Mouse (Mus musculus): Measurements from ENCODE around the gene Lair1. TPM values are rescaled to one million over a fixed set of nuclear protein-coding genes. Genes with fewer than 3 reads are reported as not detected.

The Lair1 gene
- polyA plus RNA-seq, 1 experiment = not detected

DNA sequence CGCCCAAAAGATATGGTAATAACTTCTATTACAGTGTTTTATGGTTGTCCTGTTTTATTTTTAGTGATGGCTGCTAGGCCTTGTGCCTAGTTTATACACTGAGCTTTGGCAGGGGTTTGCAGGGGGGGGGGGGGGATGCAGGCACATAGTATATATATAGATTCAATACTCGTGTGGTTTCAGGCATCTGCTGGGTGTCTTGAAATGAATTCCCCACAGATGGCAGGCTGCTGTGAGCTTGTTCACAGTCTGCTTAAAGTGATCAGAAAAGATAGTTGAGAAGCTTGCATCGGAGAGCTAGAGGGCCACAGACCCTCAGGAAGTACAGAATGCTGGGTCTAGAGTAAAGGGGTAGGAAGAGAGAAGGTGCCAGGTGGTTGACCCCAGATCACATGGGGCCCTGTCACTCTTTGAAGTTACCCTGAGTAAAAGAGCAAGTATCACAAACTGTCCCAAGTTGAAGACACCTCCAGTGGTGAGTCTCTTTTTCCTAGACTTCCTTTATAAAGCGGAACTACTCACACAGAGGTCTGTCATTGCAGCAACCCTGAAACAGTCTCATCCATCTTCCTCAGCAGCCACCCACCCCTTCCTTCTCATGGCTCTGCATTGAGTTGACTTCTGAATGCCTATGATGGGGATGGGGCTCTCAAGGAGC lies 24.4 kb upstream of the Lair1 start:
- Histone ChIP-seq H3K27ac (ENCODE audit: insufficient read depth, low read depth, low read length) (peak overlapping the region; percentile 94), H3K4me3 (ENCODE audit: insufficient read depth, low read depth, low read length) (no peak overlapping the region), H3K4me1 (ENCODE audit: control insufficient read depth, insufficient read depth, low read length) (peaks cover 7% of the 10 kb centered on the region; the same call in 1 of the 2 replicates)
- WGBS = 53% methylated on average over 4 of the region's 4 CpGs
- TF ChIP-seq POLR2A (IDR thresholded peaks at IDR 0.05; ENCODE audit: insufficient read depth, low read depth, low read length) (no peak), CTCF (IDR thresholded peaks at IDR 0.05; ENCODE audit: insufficient read depth, low read depth, low read length) (no peak)

GRCm38 (mm10) chr7:4085562-4085961 lies 22.6 kb upstream of the Lair1 start:
- Histone ChIP-seq H3K4me1 (ENCODE audit: control insufficient read depth, insufficient read depth, low read length) (peaks cover 3% of the 10 kb centered on the region; the same call in 1 of the 2 replicates), H3K4me3 (ENCODE audit: insufficient read depth, low read depth, low read length) (no peak overlapping the region), H3K27ac (ENCODE audit: insufficient read depth, low read depth, low read length) (no peak overlapping the region)
- no peak for TF ChIP-seq POLR2A (IDR thresholded peaks at IDR 0.05; ENCODE audit: insufficient read depth, low read depth, low read length)

DNA sequence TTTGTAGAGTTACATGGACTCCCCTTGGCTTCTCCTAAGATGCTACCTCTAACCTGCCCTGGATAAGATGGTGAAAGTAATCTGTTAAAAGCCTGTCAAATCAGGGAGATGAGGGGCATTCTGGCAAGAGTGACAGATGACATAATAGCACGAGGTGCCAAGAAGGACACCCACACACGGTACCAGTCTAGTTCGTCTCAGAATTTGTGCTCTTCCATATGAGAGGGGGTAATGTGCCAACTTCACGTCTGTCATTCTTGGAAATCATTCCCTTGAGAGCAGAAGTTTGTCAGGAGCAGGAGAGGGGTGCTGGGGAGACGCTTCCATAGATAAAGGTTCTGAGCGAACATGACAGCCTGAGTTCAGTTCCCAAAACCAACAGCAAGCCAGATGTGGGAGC lies 21.2 kb upstream of the Lair1 start:
- Histone ChIP-seq H3K4me3 (ENCODE audit: insufficient read depth, low read depth, low read length) (no peak overlapping the region), H3K4me1 (ENCODE audit: control insufficient read depth, insufficient read depth, low read length) (no peaks in the 10 kb centered on the region; the same call in 1 of the 2 replicates), H3K27ac (ENCODE audit: insufficient read depth, low read depth, low read length) (no peak overlapping the region)
- WGBS = 79% methylated on average over 6 of the region's 6 CpGs
- TF ChIP-seq POLR2A (IDR thresholded peaks at IDR 0.05; ENCODE audit: insufficient read depth, low read depth, low read length) (no peak), CTCF (IDR thresholded peaks at IDR 0.05; ENCODE audit: insufficient read depth, low read depth, low read length) (no peak)

DNA sequence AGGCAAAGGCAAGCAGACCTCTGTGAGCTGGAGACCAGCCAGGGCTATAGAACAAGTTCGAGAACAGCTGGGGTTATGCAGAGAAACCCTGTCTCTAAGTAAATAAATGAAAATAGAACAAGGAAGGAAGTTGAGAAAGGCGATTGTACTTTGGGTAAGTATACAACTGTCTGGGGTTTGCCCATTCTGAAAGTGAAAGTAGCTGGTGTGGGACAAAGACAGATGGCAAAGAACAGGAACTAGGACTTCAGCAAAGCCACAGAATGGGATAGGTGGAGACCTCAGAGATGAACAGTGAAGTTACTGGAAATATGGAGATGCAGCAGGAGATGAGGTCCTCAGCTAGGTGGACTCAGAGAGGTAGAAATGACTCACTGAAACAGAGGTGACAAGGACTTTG lies 19.8 kb upstream of the Lair1 start:
- Histone ChIP-seq H3K4me3 (ENCODE audit: insufficient read depth, low read depth, low read length) (no peak overlapping the region), H3K4me1 (ENCODE audit: control insufficient read depth, insufficient read depth, low read length) (no peaks in the 10 kb centered on the region; the same call in 1 of the 2 replicates), H3K27ac (ENCODE audit: insufficient read depth, low read depth, low read length) (no peak overlapping the region)
- 42% methylated on average over 2 of the region's 2 CpGs for WGBS
- no peak for TF ChIP-seq CTCF (IDR thresholded peaks at IDR 0.05; ENCODE audit: insufficient read depth, low read depth, low read length)
- no peak for TF ChIP-seq POLR2A (IDR thresholded peaks at IDR 0.05; ENCODE audit: insufficient read depth, low read depth, low read length)

GRCm38 (mm10) chr7:4081706-4082105 lies 18.7 kb upstream of the Lair1 start:
- no peak for TF ChIP-seq CTCF (IDR thresholded peaks at IDR 0.05; ENCODE audit: insufficient read depth, low read depth, low read length)
- TF ChIP-seq POLR2A (IDR thresholded peaks at IDR 0.05; ENCODE audit: insufficient read depth, low read depth, low read length) = no peak
- no peak overlapping the region for H3K4me3 ChIP-seq (ENCODE audit: insufficient read depth, low read depth, low read length)
- H3K27ac ChIP-seq (ENCODE audit: insufficient read depth, low read depth, low read length) = no peak overlapping the region
- H3K4me1 ChIP-seq (ENCODE audit: control insufficient read depth, insufficient read depth, low read length) = no peaks in the 10 kb centered on the region

DNA sequence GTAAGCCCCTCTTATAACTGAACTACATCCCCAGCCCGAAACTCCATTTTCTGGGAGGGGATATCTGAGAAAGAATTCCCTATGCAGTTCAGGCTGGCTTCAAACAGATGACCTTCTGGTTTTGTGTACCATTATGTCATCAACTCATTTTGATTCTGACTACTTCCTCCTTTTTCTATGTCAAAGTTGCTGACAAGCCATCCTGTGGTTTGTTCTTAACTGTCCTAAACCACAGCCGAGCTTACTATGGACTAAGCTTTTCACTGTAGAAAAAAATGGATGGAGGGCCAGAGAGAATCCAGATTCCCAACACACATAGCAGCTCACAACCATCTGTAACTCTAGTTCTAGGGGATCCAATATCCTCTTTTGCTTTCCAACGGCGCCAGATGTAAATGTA lies 17.5 kb upstream of the Lair1 start:
- TF ChIP-seq POLR2A (IDR thresholded peaks at IDR 0.05; ENCODE audit: insufficient read depth, low read depth, low read length) = no peak
- TF ChIP-seq CTCF (IDR thresholded peaks at IDR 0.05; ENCODE audit: insufficient read depth, low read depth, low read length) = no peak
- H3K4me3 ChIP-seq (ENCODE audit: insufficient read depth, low read depth, low read length) = no peak overlapping the region
- H3K4me1 ChIP-seq (ENCODE audit: control insufficient read depth, insufficient read depth, low read length) = no peaks in the 10 kb centered on the region
- WGBS = 91% methylated on average over 4 of the region's 4 CpGs
- H3K27ac ChIP-seq (ENCODE audit: insufficient read depth, low read depth, low read length) = no peak overlapping the region

DNA sequence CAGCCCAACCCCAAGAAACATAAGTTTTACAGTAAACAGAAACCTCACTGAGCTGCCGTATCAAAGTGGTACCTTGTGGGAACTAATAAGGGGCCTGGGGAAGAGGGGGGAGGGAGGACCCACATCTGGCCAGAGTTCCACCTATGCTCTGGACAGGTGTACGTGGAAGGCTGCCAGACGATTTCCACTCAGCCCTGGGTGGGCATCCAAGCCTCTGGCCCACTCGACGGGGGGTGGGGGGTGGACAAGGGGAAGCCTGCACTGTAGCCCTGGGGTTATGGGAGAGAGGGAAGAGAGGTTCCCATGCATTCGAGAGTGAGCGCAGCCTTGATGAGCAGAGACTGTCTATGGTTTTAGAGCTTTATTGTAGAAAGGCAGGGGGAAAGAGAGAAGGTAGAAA lies 16.5 kb upstream of the Lair1 start:
- TF ChIP-seq POLR2A (IDR thresholded peaks at IDR 0.05; ENCODE audit: insufficient read depth, low read depth, low read length) = no peak
- TF ChIP-seq CTCF (IDR thresholded peaks at IDR 0.05; ENCODE audit: insufficient read depth, low read depth, low read length) = no peak
- 91% methylated on average over 7 of the region's 7 CpGs for WGBS
- Histone ChIP-seq H3K27ac (ENCODE audit: insufficient read depth, low read depth, low read length) (no peak overlapping the region), H3K4me3 (ENCODE audit: insufficient read depth, low read depth, low read length) (no peak overlapping the region), H3K4me1 (ENCODE audit: control insufficient read depth, insufficient read depth, low read length) (no peaks in the 10 kb centered on the region)

DNA sequence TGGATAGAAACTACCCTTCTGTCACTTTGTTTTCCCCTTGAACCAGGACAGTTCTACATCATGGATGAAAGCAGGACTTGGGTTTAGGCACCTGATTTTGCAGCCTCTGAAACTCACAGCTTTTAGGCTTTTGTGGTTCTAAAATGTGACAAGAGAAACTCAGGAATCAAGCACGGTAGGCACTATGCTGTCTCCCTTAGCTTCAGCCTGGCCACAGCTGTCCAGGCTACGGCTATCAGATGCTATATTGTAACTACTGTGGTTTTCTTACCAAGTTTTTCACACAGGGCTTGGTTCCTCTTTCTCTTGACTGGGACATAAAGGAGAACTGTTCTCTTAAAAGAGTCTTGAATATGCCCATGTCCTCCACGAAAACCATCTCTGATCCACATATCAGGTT lies 10.1 kb upstream of the Lair1 start:
- WGBS = 83% methylated on average over 3 of the region's 3 CpGs

DNA sequence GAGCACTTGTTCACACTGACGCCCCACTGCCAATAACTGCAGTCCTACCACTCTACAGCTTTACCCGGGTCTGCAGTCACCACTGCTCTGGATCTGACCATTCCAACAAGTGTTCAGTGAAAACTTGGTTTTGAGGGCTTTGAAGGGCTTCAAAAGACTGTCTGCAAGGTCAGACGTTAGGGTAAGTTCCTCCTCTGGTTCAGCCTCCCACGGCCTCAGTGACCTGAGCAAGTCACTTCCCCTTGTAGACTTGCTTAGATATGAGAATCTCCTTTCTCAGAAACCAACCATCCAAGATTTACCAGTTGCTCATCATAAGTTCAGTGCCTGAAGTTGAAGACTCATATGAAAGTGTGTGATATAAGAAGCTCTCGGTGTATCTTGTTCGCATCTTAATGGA lies 8.1 kb upstream of the Lair1 start:
- no peak overlapping the region for H3K4me3 ChIP-seq (ENCODE audit: insufficient read depth, low read depth, low read length)
- 91% methylated on average over 6 of the region's 6 CpGs for WGBS
- TF ChIP-seq CTCF (IDR thresholded peaks at IDR 0.05; ENCODE audit: insufficient read depth, low read depth, low read length) (no peak), POLR2A (IDR thresholded peaks at IDR 0.05; ENCODE audit: insufficient read depth, low read depth, low read length) (no peak)
- no peaks in the 10 kb centered on the region for H3K4me1 ChIP-seq (ENCODE audit: control insufficient read depth, insufficient read depth, low read length)
- H3K27ac ChIP-seq (ENCODE audit: insufficient read depth, low read depth, low read length) = no peak overlapping the region

More for the DNA sequence above, 10.1 kb upstream of the Lair1 start:
- no peak overlapping the region for H3K27ac ChIP-seq (ENCODE audit: insufficient read depth, low read depth, low read length)
- no peaks in the 10 kb centered on the region for H3K4me1 ChIP-seq (ENCODE audit: control insufficient read depth, insufficient read depth, low read length)
- TF ChIP-seq CTCF (IDR thresholded peaks at IDR 0.05; ENCODE audit: insufficient read depth, low read depth, low read length) (no peak), POLR2A (IDR thresholded peaks at IDR 0.05; ENCODE audit: insufficient read depth, low read depth, low read length) (no peak)
- H3K4me3 ChIP-seq (ENCODE audit: insufficient read depth, low read depth, low read length) = no peak overlapping the region

Data from olfactory bulb, adult 2 months (tissue).